Mouse (Mus musculus) ES-Bruce4 (cell line): ENCODE data around the gene Slc20a1. TPM values are rescaled to one million over a fixed set of nuclear protein-coding genes. Genes with fewer than 3 reads are reported as not detected.

Experiments
- H3K27ac ChIP-seq: 2 replicates; pipeline ENCODE4 v1.5.1; 2012; ENCODE audit warnings: low read length, inconsistent platforms; ENCODE audit not compliant: insufficient read depth
- H3K27me3 ChIP-seq: 2 replicates; pipeline ENCODE4 v1.6.1; 2012; ENCODE audit warnings: mild to moderate bottlenecking, low read length, inconsistent platforms; ENCODE audit not compliant: control insufficient read depth, poor library complexity, insufficient read depth, severe bottlenecking
- H3K36me3 ChIP-seq: 2 replicates; pipeline ENCODE4 v1.6.1; 2012; ENCODE audit warnings: inconsistent platforms, mild to moderate bottlenecking, low read length, moderate library complexity; ENCODE audit not compliant: control insufficient read depth, poor library complexity, insufficient read depth, severe bottlenecking
- H3K4me1 ChIP-seq: one replicate; pipeline ENCODE4 v1.8.1; 2011; ENCODE audit warnings: low read length; ENCODE audit not compliant: control insufficient read depth, insufficient read depth
- H3K4me3 ChIP-seq: 2 replicates; pipeline ENCODE4 v1.5.1; 2011; ENCODE audit warnings: low read depth, mild to moderate bottlenecking, low read length
- H3K9ac ChIP-seq: 2 replicates; pipeline ENCODE4 v1.6.1; 2012; ENCODE audit warnings: low read depth, mild to moderate bottlenecking, inconsistent platforms; ENCODE audit not compliant: poor library complexity, severe bottlenecking
- H3K9me3 ChIP-seq: replicated peaks from 2 replicates; pipeline ENCODE4 v1.6.1; 2012; ENCODE audit warnings: mild to moderate bottlenecking, low read length, inconsistent platforms; ENCODE audit not compliant: control insufficient read depth, poor library complexity, insufficient read depth, severe bottlenecking
- CTCF ChIP-seq: IDR thresholded peaks from one replicate; pipeline ENCODE4 v1.8.1; 2011; ENCODE audit warnings: low read depth, low read length
- EP300 ChIP-seq: IDR thresholded peaks from 2 replicates; pipeline ENCODE4 v1.6.1; 2011; ENCODE audit warnings: low read depth, low read length; ENCODE audit not compliant: insufficient read depth
- POLR2A ChIP-seq: IDR thresholded peaks from one replicate; pipeline ENCODE4 v1.8.1; 2011; ENCODE audit warnings: low read length; ENCODE audit not compliant: insufficient read depth
- polyA plus RNA-seq: library from polyadenylated mRNA; stranded (reverse); fragments of >200 nt; gene quantifications from 2 replicates; pipeline ENCODE4 v1.2.4, GENCODE M21; 2011; ENCODE audit warnings: low read depth; ENCODE audit not compliant: missing spikeins, insufficient read depth, insufficient read length

Gene Slc20a1
- polyA plus RNA-seq, 1 experiment = 224 TPM

DNA sequence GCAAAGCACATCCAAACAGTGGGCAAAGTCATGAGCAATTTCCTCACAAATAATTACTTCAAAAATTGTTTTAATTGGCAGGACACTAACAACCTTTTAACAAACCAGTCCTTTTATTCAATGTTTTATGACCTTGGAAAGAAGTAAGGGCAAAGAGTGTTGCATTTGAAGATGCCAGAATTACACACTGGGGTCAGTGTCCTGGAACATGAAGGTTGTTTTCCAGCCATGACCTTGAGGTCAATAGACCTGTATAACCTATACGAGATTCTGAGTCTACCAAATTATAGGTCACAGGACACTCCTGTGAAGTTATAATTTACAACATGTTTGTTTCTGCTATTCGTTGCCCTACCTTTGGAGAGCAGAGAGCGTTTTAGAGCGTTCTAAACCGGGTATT, 1.4 kb upstream of the Slc20a1 start:
- no peak overlapping the region for H3K4me3 ChIP-seq
- no peaks in the 10 kb centered on the region for H3K27me3 ChIP-seq
- peak overlapping the region; percentile 77; the same call in 1 of the 2 replicates for H3K9ac ChIP-seq
- no peaks in the 10 kb centered on the region for H3K9me3 ChIP-seq
- no peak for TF ChIP-seq CTCF
- no peak for TF ChIP-seq EP300
- no peak for TF ChIP-seq POLR2A
- peak overlapping the region; percentile 59; the same call in 1 of the 2 replicates for H3K27ac ChIP-seq
- peaks cover 4% of the 10 kb centered on the region for H3K4me1 ChIP-seq
- H3K36me3 ChIP-seq = peaks cover 27% of the 10 kb centered on the region

DNA sequence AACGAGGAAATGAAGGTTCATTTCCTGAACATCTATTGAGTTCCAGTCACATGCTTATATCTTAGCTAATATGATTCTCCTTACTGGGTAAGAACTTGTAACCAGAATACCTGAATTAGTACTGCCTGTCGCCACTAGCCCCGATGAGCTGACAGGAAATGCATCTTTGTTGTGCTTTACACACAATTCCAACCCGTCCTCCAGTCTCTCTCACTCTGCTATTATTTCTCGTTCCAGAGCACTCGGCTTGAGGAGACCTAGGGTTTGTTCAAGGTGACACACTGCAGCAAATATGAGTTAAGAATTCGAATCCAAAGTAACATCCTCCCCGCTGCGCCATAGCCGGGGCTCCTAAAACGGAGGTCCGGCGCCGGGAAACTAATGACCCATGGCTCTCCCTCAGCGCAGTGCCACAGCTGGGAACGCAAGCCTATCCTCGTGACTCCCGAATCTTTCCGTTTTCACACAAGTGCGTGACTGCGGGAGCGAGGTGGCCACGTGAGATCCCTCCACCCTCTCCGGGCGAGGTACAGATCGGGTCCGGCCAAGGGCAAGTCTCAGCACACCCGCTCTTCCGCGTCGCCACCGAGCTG, 625 bp upstream of the Slc20a1 start:
- Histone ChIP-seq H3K4me1 (peaks cover 4% of the 10 kb centered on the region), H3K9ac (peak overlapping the region; percentile 77), H3K4me3 (peak overlapping the region; percentile 89), H3K9me3 (no peaks in the 10 kb centered on the region), H3K36me3 (peaks cover 34% of the 10 kb centered on the region), H3K27me3 (no peaks in the 10 kb centered on the region), H3K27ac (peak overlapping the region; percentile 47)
- TF ChIP-seq EP300 (no peak), POLR2A (peak; percentile 6)

DNA sequence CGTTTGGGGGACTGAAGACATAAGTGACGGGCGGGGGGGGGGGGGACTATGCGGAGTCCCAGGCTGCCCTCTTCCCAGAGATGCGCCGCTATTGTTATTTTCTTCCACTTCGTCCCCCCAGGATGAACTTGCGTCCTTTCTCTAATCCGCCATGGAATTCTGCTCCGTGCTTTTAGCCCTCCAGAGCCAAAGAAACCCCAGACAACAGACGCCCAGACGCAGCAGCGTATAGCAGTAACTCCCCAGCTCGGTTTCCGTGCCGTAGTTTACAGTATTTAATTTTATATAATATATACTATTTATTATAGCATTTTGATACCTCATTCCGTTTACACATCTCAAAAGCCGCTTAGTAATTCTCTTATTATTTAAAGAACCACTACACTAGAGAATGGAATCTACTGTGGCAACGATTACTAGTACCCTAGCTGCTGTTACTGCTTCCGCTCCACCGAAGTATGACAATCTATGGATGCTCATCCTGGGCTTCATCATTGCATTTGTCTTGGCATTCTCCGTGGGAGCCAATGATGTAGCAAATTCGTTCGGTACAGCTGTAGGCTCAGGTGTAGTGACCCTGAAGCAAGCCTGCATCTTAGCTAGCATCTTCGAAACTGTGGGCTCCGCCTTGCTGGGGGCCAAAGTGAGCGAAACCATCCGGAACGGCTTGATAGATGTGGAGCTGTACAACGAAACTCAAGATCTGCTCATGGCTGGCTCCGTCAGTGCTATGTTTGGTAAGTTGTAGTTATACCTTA, 943 bp downstream of the Slc20a1 start:
- TF ChIP-seq POLR2A = no peak
- no peak for TF ChIP-seq CTCF
- no peak for TF ChIP-seq EP300
- Histone ChIP-seq H3K27ac (no peak overlapping the region), H3K9me3 (no peaks in the 10 kb centered on the region), H3K9ac (peak overlapping the region; percentile 77), H3K4me1 (no peaks in the 10 kb centered on the region), H3K27me3 (no peaks in the 10 kb centered on the region), H3K36me3 (peaks cover 49% of the 10 kb centered on the region), H3K4me3 (peak overlapping the region; percentile 97)

DNA sequence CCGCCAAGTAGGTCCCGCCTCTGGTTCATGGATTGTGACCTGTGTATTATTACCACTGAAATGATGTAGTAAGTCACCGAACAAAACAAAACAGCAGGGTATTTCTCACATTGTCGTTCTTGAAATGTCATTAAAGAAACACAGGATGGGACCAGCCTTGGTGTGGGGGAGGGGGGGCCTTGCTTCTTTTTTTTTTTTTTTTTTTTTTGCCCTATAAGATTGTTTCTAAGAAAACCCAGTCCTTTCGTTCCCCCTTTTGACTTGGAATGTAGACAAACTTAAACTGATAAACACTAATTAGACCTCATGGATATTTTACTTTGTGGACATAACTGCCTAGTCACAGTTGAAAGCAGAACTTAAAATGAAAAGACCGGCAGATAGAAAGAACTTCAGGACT, 6.4 kb downstream of the Slc20a1 start:
- Histone ChIP-seq H3K4me1 (no peaks in the 10 kb centered on the region), H3K27ac (0 out of 2 replicates have a peak overlapping the region, but pooled peaks have one; percentile 26), H3K27me3 (no peaks in the 10 kb centered on the region), H3K9me3 (no peaks in the 10 kb centered on the region), H3K9ac (no peak overlapping the region), H3K4me3 (no peak overlapping the region), H3K36me3 (peaks cover 97% of the 10 kb centered on the region)
- TF ChIP-seq CTCF = no peak
- no peak for TF ChIP-seq POLR2A
- no peak for TF ChIP-seq EP300

DNA sequence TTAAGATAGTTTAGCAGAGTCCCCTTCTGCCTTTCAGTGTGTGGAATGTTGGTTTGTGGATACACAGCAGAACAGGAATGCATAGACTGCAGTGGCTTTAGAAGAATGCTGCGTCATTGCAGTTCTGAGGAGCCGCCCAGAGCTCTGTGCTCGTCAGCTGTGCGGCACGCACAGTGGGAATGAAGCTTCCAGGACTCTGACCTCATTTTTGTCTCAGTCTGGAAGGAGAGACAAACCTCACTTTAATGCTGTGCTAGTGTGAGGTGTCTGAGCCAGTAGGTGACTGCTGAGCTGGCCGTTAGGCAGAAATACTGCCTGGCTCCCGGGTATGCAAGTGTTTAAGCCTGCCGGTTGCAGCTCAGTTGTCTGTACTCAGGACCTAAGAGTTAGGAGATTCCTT, 8.3 kb downstream of the Slc20a1 start:
- no peak overlapping the region for H3K4me3 ChIP-seq
- TF ChIP-seq POLR2A (no peak), EP300 (0 out of 2 replicates have a peak, but pooled peaks have one; percentile 7)
- H3K27me3 ChIP-seq = no peaks in the 10 kb centered on the region
- H3K9ac ChIP-seq = no peak overlapping the region
- H3K9me3 ChIP-seq = no peaks in the 10 kb centered on the region
- H3K27ac ChIP-seq = peak overlapping the region; percentile 17
- peaks cover 97% of the 10 kb centered on the region for H3K36me3 ChIP-seq
- H3K4me1 ChIP-seq = no peaks in the 10 kb centered on the region

DNA sequence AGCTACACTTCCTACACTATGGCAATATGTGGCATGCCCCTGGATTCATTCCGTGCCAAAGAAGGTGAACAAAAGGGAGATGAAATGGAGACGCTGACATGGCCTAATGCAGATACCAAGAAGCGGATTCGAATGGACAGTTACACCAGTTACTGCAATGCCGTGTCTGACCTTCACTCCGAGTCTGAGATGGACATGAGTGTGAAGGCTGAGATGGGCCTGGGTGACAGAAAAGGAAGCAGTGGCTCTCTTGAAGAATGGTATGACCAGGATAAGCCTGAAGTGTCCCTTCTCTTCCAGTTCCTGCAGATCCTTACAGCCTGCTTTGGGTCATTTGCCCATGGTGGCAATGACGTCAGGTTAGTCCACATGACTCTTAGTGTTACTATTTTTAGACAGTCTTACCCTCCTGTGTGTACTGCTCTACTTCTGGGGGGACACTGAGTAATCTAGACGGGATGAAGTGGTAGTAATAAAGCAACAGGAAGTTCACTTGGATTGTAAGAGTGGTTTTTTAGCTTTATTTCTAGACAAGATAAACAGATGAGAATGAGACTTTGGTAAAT, 9.7 kb downstream of the Slc20a1 start:
- no peak overlapping the region for H3K4me3 ChIP-seq
- H3K27ac ChIP-seq = peak overlapping the region; percentile 5; the same call in 1 of the 2 replicates
- H3K9me3 ChIP-seq = no peaks in the 10 kb centered on the region
- no peaks in the 10 kb centered on the region for H3K27me3 ChIP-seq
- H3K9ac ChIP-seq = no peak overlapping the region
- peaks cover 90% of the 10 kb centered on the region for H3K36me3 ChIP-seq
- H3K4me1 ChIP-seq = no peaks in the 10 kb centered on the region
- TF ChIP-seq CTCF = no peak
- TF ChIP-seq EP300 = no peak
- TF ChIP-seq POLR2A = no peak
